Mouse (Mus musculus) cerebellum, adult 2 months (tissue): ENCODE data around the gene Hivep2.

Experiments used
- CTCF ChIP-seq: fragments of 200-500 bp; IDR thresholded peaks from 2 replicates; pipeline ENCODE4 v1.5.1; 2011; ENCODE audit warnings: low read depth, mild to moderate bottlenecking, control low read depth, low read length, moderate library complexity, borderline replicate concordance; ENCODE audit not compliant: insufficient read depth
- POLR2A ChIP-seq: fragments of 200-500 bp; IDR thresholded peaks from 2 replicates; pipeline ENCODE4 v1.6.1; 2011; ENCODE audit warnings: low read length, control low read depth, borderline replicate concordance; ENCODE audit not compliant: insufficient read depth

- TF ChIP-seq CTCF: no peak
- no peak for TF ChIP-seq POLR2A
These were observed 79.0 kb downstream of the Hivep2 start for GRCm38 (mm10) chr10:14044783-14045392.
